Mouse (Mus musculus) layer of hippocampus, adult 2 months (tissue): ENCODE measurements around the gene 3110040M04Rik. TPM values are rescaled to one million over a fixed set of nuclear protein-coding genes. Genes with fewer than 3 reads are reported as not detected.
A peak's percentile ranks its signal among the peaks of the same experiment; 100 is the strongest.
"Not testable (repeated sequence)": the region's sequence is repeated elsewhere in the genome, so short reads cannot be mapped to it uniquely, and the experiment has no call there.

Experiments
- DNase-seq, 2 experiments: peaks; one replicate each; pipeline ENCODE4 v3.0.0; 2022; ENCODE audit warnings: low spot score in 2 of 2
- H3K27ac ChIP-seq: fragments of 200-600 bp; 2 replicates; pipeline ENCODE4 v1.8.1; 2022
- H3K4me3 ChIP-seq: fragments of 200-600 bp; 2 replicates; pipeline ENCODE4 v1.8.1; 2022; ENCODE audit warnings: mild to moderate bottlenecking
- CTCF ChIP-seq: fragments of 200-600 bp; conservative IDR thresholded peaks from 2 replicates; pipeline ENCODE4 v1.8.1; 2022; ENCODE audit warnings: antibody characterized with exemption, mild to moderate bottlenecking, moderate library complexity
- long read RNA-seq, 2 experiments: library from polyadenylated mRNA; stranded (forward); transcript quantifications; one replicate each; pipeline ENCODE4 v2.0.0; 2021; ENCODE audit warnings: borderline mapping rate in 2 of 2
- total RNA-seq, 2 experiments: library from RNA; stranded (reverse); gene quantifications; 2 replicates each; pipeline ENCODE4 v1.2.3; 2021

3110040M04Rik gene
- total RNA-seq, result not detected
- long read RNA-seq, experiment 1, result 0 reads
- long read RNA-seq, experiment 2, result 0 reads

DNA sequence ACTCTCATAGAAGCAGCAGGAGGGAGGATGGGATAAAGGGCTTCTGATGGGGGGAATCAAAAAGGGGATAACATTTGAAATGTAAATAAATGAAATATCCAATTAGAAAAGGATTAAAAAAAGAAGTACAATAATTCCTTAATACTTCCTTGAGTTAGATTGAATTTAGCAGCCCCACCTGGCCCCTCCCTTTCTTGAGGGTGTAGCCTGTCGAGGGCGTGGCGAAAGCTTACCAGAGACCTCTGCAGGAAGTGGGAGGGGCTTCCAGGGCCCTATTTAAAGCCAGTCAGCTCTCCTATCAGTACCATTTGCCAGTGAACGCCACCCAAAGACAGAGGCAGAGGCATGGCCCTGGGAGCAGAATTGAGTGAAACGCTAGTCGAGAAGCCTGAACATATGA lies at the start of gene 3110040M04Rik:
Gene 3110040M04Rik, plus strand, starts transcription at position 304 of the 400 bp plus-strand sequence.
- H3K4me3 ChIP-seq, H3K27ac ChIP-seq, DNase-seq: not testable (repeated sequence)

- not testable (repeated sequence) for H3K27ac ChIP-seq, H3K4me3 ChIP-seq, DNase-seq
Measured at GRCm38 (mm10) chr1:151154131-151154530, 49.8 kb upstream of the 3110040M04Rik start.

GRCm38 (mm10) chr1:151156129-151156528 lies 47.8 kb upstream of the 3110040M04Rik start:
- no peak overlapping the region for H3K27ac ChIP-seq
- no peak for TF ChIP-seq CTCF
- no peak overlapping the region for H3K4me3 ChIP-seq
- DNase-seq, result no peak

GRCm38 (mm10) chr1:151156777-151157632 lies 46.9 kb upstream of the 3110040M04Rik start:
- Histone ChIP-seq H3K4me3 (no peak overlapping the region), H3K27ac (no peak overlapping the region)
- DNase-seq, result no peak
- TF ChIP-seq CTCF, result no peak

GRCm38 (mm10) chr1:151157963-151158856 lies 45.7 kb upstream of the 3110040M04Rik start:
- H3K27ac ChIP-seq, result no peak overlapping the region
- no peak for DNase-seq
- H3K4me3 ChIP-seq, result no peak overlapping the region
- TF ChIP-seq CTCF, result no peak

- no peak for TF ChIP-seq CTCF
- Histone ChIP-seq H3K4me3 (no peak overlapping the region), H3K27ac (no peak overlapping the region)
- no peak for DNase-seq
Measured at GRCm38 (mm10) chr1:151158857-151159510, 44.9 kb upstream of the 3110040M04Rik start.

GRCm38 (mm10) chr1:151166031-151166430 lies 37.9 kb upstream of the 3110040M04Rik start:
- H3K27ac ChIP-seq, result no peak overlapping the region
- no peak for TF ChIP-seq CTCF
- DNase-seq, result no peak
- H3K4me3 ChIP-seq, result no peak overlapping the region

DNA sequence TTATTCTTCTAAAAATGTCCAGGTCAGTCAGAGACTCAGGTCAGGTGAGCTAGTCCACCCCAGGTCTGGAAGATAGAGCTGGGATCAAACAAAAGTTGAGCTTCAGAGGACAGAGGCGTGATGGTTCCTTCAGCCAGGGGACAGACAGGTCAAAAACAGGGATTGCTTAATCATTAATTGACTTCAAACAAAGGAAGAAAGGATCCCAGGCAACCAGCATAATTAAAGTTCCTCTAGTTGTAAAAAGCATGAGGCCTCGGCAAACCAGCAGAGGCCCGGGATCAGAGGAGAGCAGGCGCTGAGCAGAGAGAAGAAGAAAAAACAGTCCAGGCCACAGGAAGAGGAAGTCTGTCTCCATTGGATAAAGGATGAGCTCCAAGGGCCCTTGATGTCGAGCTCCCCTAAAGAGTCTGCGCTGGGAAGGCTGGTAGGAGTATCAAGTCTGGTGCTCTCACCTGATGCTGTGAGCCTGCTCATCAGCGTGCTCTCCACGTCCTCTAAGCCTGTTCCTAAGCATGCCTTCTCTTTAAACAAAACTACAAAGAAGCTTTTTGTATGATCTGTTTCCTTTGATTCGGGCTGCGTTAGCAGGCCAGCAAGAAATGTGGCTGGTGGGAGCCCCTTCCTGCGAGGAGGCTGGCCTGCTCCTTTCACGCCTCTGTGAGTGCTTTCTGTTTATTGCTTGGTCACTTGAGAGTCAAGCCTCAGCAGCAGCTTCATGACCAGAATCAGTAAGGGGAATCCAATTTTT lies 36.4 kb upstream of the 3110040M04Rik start:
- DNase-seq, result no peak
- H3K4me3 ChIP-seq, result no peak overlapping the region
- H3K27ac ChIP-seq, result peak overlapping the region; percentile 23; the same call in 1 of the 2 replicates
- TF ChIP-seq CTCF, result no peak

DNA sequence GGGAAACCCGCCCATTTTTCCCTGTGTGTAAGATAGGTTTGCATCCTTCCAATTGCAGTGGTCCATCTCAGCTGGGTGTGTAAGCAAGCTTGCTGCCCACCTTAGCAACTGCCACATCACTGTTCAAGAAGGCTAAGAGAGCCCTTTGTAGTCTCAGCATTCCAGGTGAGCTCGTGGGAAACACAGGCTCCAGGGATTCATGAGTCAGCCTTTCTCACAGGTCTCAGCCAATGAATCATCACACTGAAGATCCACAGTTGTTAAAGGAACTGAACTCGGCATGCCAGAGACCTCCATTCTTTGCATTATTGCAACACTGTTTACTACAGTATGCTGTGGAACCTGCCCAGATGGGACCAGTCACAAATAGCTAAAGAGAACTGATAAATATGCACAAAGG lies 35.3 kb upstream of the 3110040M04Rik start:
- H3K27ac ChIP-seq, result no peak overlapping the region
- no peak for DNase-seq
- H3K4me3 ChIP-seq, result no peak overlapping the region
- TF ChIP-seq CTCF, result no peak

GRCm38 (mm10) chr1:151171572-151172461 lies 32.1 kb upstream of the 3110040M04Rik start:
- Histone ChIP-seq H3K27ac (no peak overlapping the region), H3K4me3 (no peak overlapping the region)
- no peak for TF ChIP-seq CTCF
- no peak for DNase-seq

DNA sequence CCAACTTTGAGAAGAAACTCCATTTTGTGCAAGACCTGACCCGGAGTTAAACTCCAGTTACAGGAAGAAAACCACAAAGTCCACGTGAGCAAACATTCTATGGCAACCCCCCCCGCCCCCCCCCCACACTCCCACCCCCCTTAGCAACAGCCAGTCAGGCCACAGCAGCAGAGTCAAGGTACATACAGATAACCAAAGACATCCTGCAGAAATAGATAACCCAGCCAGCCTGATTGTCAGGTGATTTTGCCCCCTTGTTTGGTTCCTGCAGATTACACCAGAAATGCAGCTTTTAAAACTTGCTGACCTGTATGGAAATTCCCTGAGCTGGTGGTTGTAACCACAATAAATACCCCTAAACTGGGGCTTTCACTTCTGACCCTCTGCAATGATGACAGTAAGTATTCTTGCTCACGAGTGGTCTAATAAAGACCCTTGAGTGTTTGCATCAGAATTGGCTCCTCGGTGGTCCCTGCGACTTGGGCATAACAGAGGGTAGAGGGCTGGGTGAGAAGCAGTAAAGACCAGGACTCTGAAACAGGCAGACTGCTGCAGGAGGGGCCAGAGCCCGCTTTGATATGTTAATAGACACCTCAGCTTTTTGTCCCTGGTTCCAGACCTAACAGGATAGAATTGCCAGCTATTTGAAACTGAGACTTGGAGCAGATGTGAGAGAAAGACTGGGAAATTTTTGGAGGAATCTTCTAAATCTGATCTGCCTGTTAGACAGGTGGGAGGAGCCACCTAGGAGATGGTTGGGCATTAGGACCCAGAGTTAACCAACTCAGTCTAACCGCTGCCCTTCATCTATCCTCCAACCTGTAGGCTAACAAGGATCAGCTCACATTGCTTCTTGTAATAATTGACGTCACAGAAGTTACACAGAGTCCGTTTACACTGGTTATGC lies 26.6 kb upstream of the 3110040M04Rik start:
- no peak for TF ChIP-seq CTCF
- DNase-seq, result no peak
- Histone ChIP-seq H3K4me3 (peak overlapping the region; percentile 3; the same call in 1 of the 2 replicates), H3K27ac (no peak overlapping the region)
